ENCODE assay signal across 14 mouse cellular contexts in the genomic region with DNA sequence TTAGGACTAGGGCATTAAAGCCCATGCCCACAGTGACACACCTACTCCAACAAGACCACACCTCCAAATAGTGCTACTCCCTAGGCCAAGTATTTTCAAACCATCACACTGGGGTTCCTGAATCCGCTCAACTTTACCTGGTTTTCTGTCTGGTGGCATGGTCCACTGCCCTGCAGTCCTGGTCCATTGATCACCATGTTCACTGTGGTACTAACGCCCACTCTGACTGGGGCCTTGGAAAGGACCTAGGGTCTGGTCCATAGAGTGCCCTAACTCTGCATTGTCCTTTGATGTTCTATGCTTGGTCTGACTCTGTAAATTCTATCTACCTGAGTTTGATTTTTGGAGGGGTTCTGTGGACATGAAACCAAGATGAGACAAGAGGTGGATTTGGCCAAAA. TPM values are rescaled to one million over a fixed set of nuclear protein-coding genes. Genes with fewer than 3 reads are reported as not detected.
A peak's percentile ranks its signal among the peaks of the same experiment; 100 is the strongest.
DNase-seq lines count a peak whose midpoint lies in the region; ATAC-seq and TF ChIP-seq lines count a peak whose summit lies in the region.
"Had no signal": no experiment of that assay in that cellular context is flagged by ENCODE, and none has a peak within 500 bp of the region (broad histone marks: within the 10 kb centered on the region; RNA-seq: fewer than 3 reads in every experiment).

No protein-coding gene starts in this region.

- H3K4me1 ChIP-seq in forebrain, embryonic 11.5 days (replicated peaks; ENCODE audit: control insufficient read depth, insufficient read depth, low read length), result no peaks in the 10 kb centered on the region
- H3K4me1 ChIP-seq in forebrain, embryonic 15.5 days, result no peaks in the 10 kb centered on the region
- H3K4me1 ChIP-seq in kidney, postnatal 0 days (replicated peaks; ENCODE audit: insufficient read depth, low read length), result no peaks in the 10 kb centered on the region
- peaks cover 62% of the 10 kb centered on the region for H3K4me1 ChIP-seq in E14TG2a.4 (replicated peaks; ENCODE audit: low read depth, low read length)
- no peaks in the 10 kb centered on the region for H3K4me1 ChIP-seq in hindbrain, embryonic 16.5 days (ENCODE audit: control insufficient read depth, insufficient read depth, low read depth, low read length)
- H3K4me1 ChIP-seq: heart, embryonic 15.5 days; neural tube, embryonic 13.5 days had no signal

- H3K27me3 ChIP-seq in forebrain, embryonic 11.5 days (ENCODE audit: control insufficient read depth, insufficient read depth, low read length), result no peaks in the 10 kb centered on the region
- H3K27me3 ChIP-seq in forebrain, embryonic 15.5 days, result no peaks in the 10 kb centered on the region
- no peaks in the 10 kb centered on the region for H3K27me3 ChIP-seq in kidney, postnatal 0 days (ENCODE audit: insufficient read depth, low read length)
- no peaks in the 10 kb centered on the region for H3K27me3 ChIP-seq in E14TG2a.4 (ENCODE audit: insufficient read depth, low read length)
- no peaks in the 10 kb centered on the region for H3K27me3 ChIP-seq in hindbrain, embryonic 16.5 days (replicated peaks; ENCODE audit: control insufficient read depth, insufficient read depth, low read length)
- H3K27me3 ChIP-seq: heart, embryonic 15.5 days; neural tube, embryonic 13.5 days had no signal

- no peaks in the 10 kb centered on the region for H3K9me3 ChIP-seq in forebrain, embryonic 11.5 days (ENCODE audit: control insufficient read depth, low read length)
- H3K9me3 ChIP-seq in forebrain, embryonic 15.5 days, result no peaks in the 10 kb centered on the region
- no peaks in the 10 kb centered on the region for H3K9me3 ChIP-seq in kidney, postnatal 0 days (replicated peaks; ENCODE audit: low read length)
- H3K9me3 ChIP-seq in E14TG2a.4 (ENCODE audit: low read length), result peaks cover 17% of the 10 kb centered on the region
- H3K9me3 ChIP-seq in hindbrain, embryonic 16.5 days (ENCODE audit: control insufficient read depth, low read length), result no peaks in the 10 kb centered on the region
- H3K9me3 ChIP-seq: heart, embryonic 15.5 days; neural tube, embryonic 13.5 days had no signal

- WGBS in forebrain, embryonic 11.5 days, result 89% methylated on average over 2 of the region's 2 CpGs
- 93% methylated on average over 2 of the region's 2 CpGs for WGBS in forebrain, embryonic 15.5 days
- 85% methylated on average over 2 of the region's 2 CpGs for WGBS in kidney, postnatal 0 days
- WGBS in hindbrain, embryonic 16.5 days, result 93% methylated on average over 2 of the region's 2 CpGs

- H3K36me3 ChIP-seq in forebrain, embryonic 11.5 days (ENCODE audit: control insufficient read depth, insufficient read depth, low read length), result no peaks in the 10 kb centered on the region
- H3K36me3 ChIP-seq in forebrain, embryonic 15.5 days, result no peaks in the 10 kb centered on the region
- 0 out of 2 replicates have a peak, but pooled peaks cover 2% of the 10 kb centered on the region for H3K36me3 ChIP-seq in kidney, postnatal 0 days (ENCODE audit: insufficient read depth, low read length)
- peaks cover 17% of the 10 kb centered on the region for H3K36me3 ChIP-seq in E14TG2a.4 (ENCODE audit: insufficient read depth, low read length)
- no peaks in the 10 kb centered on the region for H3K36me3 ChIP-seq in hindbrain, embryonic 16.5 days (ENCODE audit: control insufficient read depth, insufficient read depth, low read length)
- H3K36me3 ChIP-seq: neural tube, embryonic 13.5 days had no signal

- H3K4me3 ChIP-seq in forebrain, embryonic 11.5 days (ENCODE audit: low read depth, low read length), result no peak overlapping the region
- no peak overlapping the region for H3K4me3 ChIP-seq in forebrain, embryonic 15.5 days
- no peak overlapping the region for H3K4me3 ChIP-seq in kidney, postnatal 0 days (replicated peaks; ENCODE audit: low read depth, low read length)
- H3K4me3 ChIP-seq in E14TG2a.4 (replicated peaks; ENCODE audit: low read length), result peak overlapping the region; percentile 8; the same call in 1 of the 2 replicates
- H3K4me3 ChIP-seq in hindbrain, embryonic 16.5 days (ENCODE audit: low read length), result no peak overlapping the region
- H3K4me3 ChIP-seq: heart, embryonic 15.5 days; layer of hippocampus, adult 2 months; neural tube, embryonic 13.5 days had no signal

- H3K4me2 ChIP-seq in forebrain, embryonic 11.5 days (ENCODE audit: low read depth, low read length, severe bottlenecking), result 0 out of 2 replicates have a peak overlapping the region, but pooled peaks have one; percentile 24
- no peak overlapping the region for H3K4me2 ChIP-seq in forebrain, embryonic 15.5 days (replicated peaks)
- H3K4me2 ChIP-seq in kidney, postnatal 0 days (ENCODE audit: low read length), result no peak overlapping the region
- peak overlapping the region; percentile 25; the same call in 1 of the 2 replicates for H3K4me2 ChIP-seq in hindbrain, embryonic 16.5 days (ENCODE audit: low read length)
- H3K4me2 ChIP-seq: heart, embryonic 15.5 days; neural tube, embryonic 13.5 days had no signal

- TF ChIP-seq CTCF in kidney, postnatal 0 days (IDR thresholded peaks at IDR 0.05; ENCODE audit: low read depth), result no peak
- no peak for TF ChIP-seq CTCF in E14TG2a.4 (conservative IDR thresholded peaks at IDR 0.05; ENCODE audit: low read length)

- no peak overlapping the region for H3K9ac ChIP-seq in forebrain, embryonic 11.5 days (ENCODE audit: low read length)
- H3K9ac ChIP-seq in forebrain, embryonic 15.5 days (replicated peaks), result no peak overlapping the region
- no peak overlapping the region for H3K9ac ChIP-seq in kidney, postnatal 0 days (ENCODE audit: low read depth, low read length)
- no peak overlapping the region for H3K9ac ChIP-seq in hindbrain, embryonic 16.5 days (ENCODE audit: low read depth, low read length)
- H3K9ac ChIP-seq: heart, embryonic 15.5 days; neural tube, embryonic 13.5 days had no signal

- no peak overlapping the region for H3K27ac ChIP-seq in forebrain, embryonic 11.5 days (ENCODE audit: low read depth, low read length)
- H3K27ac ChIP-seq in forebrain, embryonic 15.5 days (replicated peaks), result no peak overlapping the region
- H3K27ac ChIP-seq in kidney, postnatal 0 days, result no peak overlapping the region
- H3K27ac ChIP-seq in hindbrain, embryonic 16.5 days (ENCODE audit: low read depth, low read length), result no peak overlapping the region
- H3K27ac ChIP-seq: heart, embryonic 15.5 days; layer of hippocampus, adult 2 months; macrophage; neural tube, embryonic 13.5 days; stomach, postnatal 0 days had no signal

- no peak for DNase-seq in forebrain, embryonic 11.5 days (ENCODE audit: low spot score)
- DNase-seq in kidney, postnatal 0 days (ENCODE audit: low spot score), result no peak
- no peak for DNase-seq in kidney, adult 8-10 months
- DNase-seq in lung, postnatal 25 days (ENCODE audit: low spot score), result no peak
- no peak for DNase-seq in adrenal gland, postnatal 4 days (ENCODE audit: low spot score in 2 of 2)
- DNase-seq: thymus, postnatal 36 days had no signal

- ATAC-seq in forebrain, embryonic 11.5 days (replicated peaks; ENCODE audit: low FRiP score), result 0 out of 2 replicates have a peak, but pooled peaks have one; percentile 36
- no peak for ATAC-seq in forebrain, embryonic 15.5 days (replicated peaks)
- ATAC-seq in kidney, postnatal 0 days (replicated peaks; ENCODE audit: low FRiP score, low read depth), result peak; percentile 57; the same call in 1 of the 2 replicates
- ATAC-seq in hindbrain, embryonic 16.5 days, result no peak

RNA-seq across cellular contexts. Expression of a gene that starts 9.3 kb away (rescaled TPM):
- 75.4 and 86.0 TPM in 2 replicates for polyA plus RNA-seq in forebrain, embryonic 11.5 days (2014; fragmentation: Nextera tagmentation; extraction: Ambion mirVana)
- 196 and 213 TPM in 2 replicates for polyA plus RNA-seq in forebrain, embryonic 15.5 days (2015; fragmentation: Nextera tagmentation; extraction: Ambion mirVana)
- 89.3 and 92.2 TPM in 2 replicates for polyA plus RNA-seq in kidney, postnatal 0 days (2015; fragmentation: Nextera tagmentation; extraction: Ambion mirVana)
- 200 and 278 TPM in 2 replicates for polyA plus RNA-seq in hindbrain, embryonic 16.5 days (2015; fragmentation: Nextera tagmentation; extraction: Ambion mirVana)
- 100 to 1,000 TPM; 116 to 122 TPM for total RNA-seq in adrenal gland, postnatal 4 days (2021)

RNA-seq across cellular contexts. Expression of a gene that starts 29.0 kb away (rescaled TPM):
- polyA plus RNA-seq in forebrain, embryonic 11.5 days (2014; fragmentation: Nextera tagmentation; extraction: Ambion mirVana), result 2.3 and 2.5 TPM in 2 replicates
- 1.4 and 1.7 TPM in 2 replicates for polyA plus RNA-seq in forebrain, embryonic 15.5 days (2015; fragmentation: Nextera tagmentation; extraction: Ambion mirVana)
- 9.5 and 11.6 TPM in 2 replicates for polyA plus RNA-seq in kidney, postnatal 0 days (2015; fragmentation: Nextera tagmentation; extraction: Ambion mirVana)
- polyA plus RNA-seq in hindbrain, embryonic 16.5 days (2015; fragmentation: Nextera tagmentation; extraction: Ambion mirVana), result 2.1 and 2.2 TPM in 2 replicates
- total RNA-seq in adrenal gland, postnatal 4 days (2021), result 10 to 100 TPM; 48.3 to 51.8 TPM

RNA-seq across cellular contexts. Expression of a gene that starts 41.0 kb away (rescaled TPM):
- 117 and 123 TPM in 2 replicates for polyA plus RNA-seq in forebrain, embryonic 11.5 days (2014; fragmentation: Nextera tagmentation; extraction: Ambion mirVana)
- polyA plus RNA-seq in forebrain, embryonic 15.5 days (2015; fragmentation: Nextera tagmentation; extraction: Ambion mirVana), result 54.5 and 59.3 TPM in 2 replicates
- polyA plus RNA-seq in kidney, postnatal 0 days (2015; fragmentation: Nextera tagmentation; extraction: Ambion mirVana), result 54.7 and 60.2 TPM in 2 replicates
- polyA plus RNA-seq in hindbrain, embryonic 16.5 days (2015; fragmentation: Nextera tagmentation; extraction: Ambion mirVana), result 31.9 and 32.7 TPM in 2 replicates
- total RNA-seq in adrenal gland, postnatal 4 days (2021), result 10 to 100 TPM; 36.6 to 47.8 TPM

Comparison
In these comparisons a context has a peak if more than half of its experiments do, and no peak if none do; other contexts are left out.
1. ATAC-seq: peak in forebrain, embryonic 11.5 days (single experiment) and kidney, postnatal 0 days (single experiment); none in forebrain, embryonic 15.5 days (single experiment) and hindbrain, embryonic 16.5 days (single experiment).
2. H3K4me2 ChIP-seq: peak in forebrain, embryonic 11.5 days (single experiment) and hindbrain, embryonic 16.5 days (single experiment); none in forebrain, embryonic 15.5 days (single experiment) and kidney, postnatal 0 days (single experiment).